Mouse (Mus musculus) intestine, embryonic 15.5 days (tissue): Measurements from ENCODE around the gene Nfe2. TPM values are rescaled to one million over a fixed set of nuclear protein-coding genes. Genes with fewer than 3 reads are reported as not detected.
"Not testable (repeated sequence)": the region's sequence is repeated elsewhere in the genome, so short reads cannot be mapped to it uniquely, and the experiment has no call there.

Experiments used
- ATAC-seq: fragments of 200-750 bp; cut with Nextera tagmentation; 2 replicates; pipeline ENCODE4 v1.8.0; 2017; ENCODE audit warnings: moderate TSS enrichment, moderate library complexity
- H3K27ac ChIP-seq: fragments of 300-500 bp; sonication (generic); 2 replicates; pipeline ENCODE4 v1.5.1; 2015; ENCODE audit warnings: mild to moderate bottlenecking, inconsistent platforms
- H3K27me3 ChIP-seq: fragments of 300-500 bp; sonication (generic); replicated peaks from 2 replicates; pipeline ENCODE4 v1.6.1; 2015; ENCODE audit warnings: inconsistent platforms
- H3K36me3 ChIP-seq: fragments of 300-500 bp; sonication (generic); 2 replicates; pipeline ENCODE4 v1.6.1; 2015; ENCODE audit warnings: inconsistent platforms
- H3K4me1 ChIP-seq: fragments of 300-500 bp; sonication (generic); replicated peaks from 2 replicates; pipeline ENCODE4 v1.6.1; 2015; ENCODE audit warnings: inconsistent platforms
- H3K4me2 ChIP-seq: fragments of 300-500 bp; sonication (generic); replicated peaks from 2 replicates; pipeline ENCODE4 v1.6.1; 2015; ENCODE audit warnings: mild to moderate bottlenecking, inconsistent platforms
- H3K4me3 ChIP-seq: fragments of 300-500 bp; sonication (generic); replicated peaks from 2 replicates; pipeline ENCODE4 v1.5.1; 2015; ENCODE audit warnings: inconsistent platforms
- H3K9ac ChIP-seq: fragments of 300-500 bp; sonication (generic); 2 replicates; pipeline ENCODE4 v1.6.1; 2015; ENCODE audit warnings: inconsistent platforms
- H3K9me3 ChIP-seq: fragments of 300-500 bp; sonication (generic); 2 replicates; pipeline ENCODE4 v1.6.1; 2016; ENCODE audit warnings: inconsistent platforms
- WGBS: fragments of 180-500 bp; shearing (Covaris S2); methylation state at CpG from one replicate; pipeline ENCODE4 v1.1.7; 2015; 5-methylcytosine and 5-hydroxymethylcytosine counted together
- polyA plus RNA-seq: library from polyadenylated mRNA; unstranded; fragments of >200 nt; fragmentation: Nextera tagmentation; extraction: Ambion mirVana; gene quantifications from 2 replicates; pipeline ENCODE4 v1.2.1, GENCODE M21; 2015

Gene Nfe2
- polyA plus RNA-seq, 1 experiment from 2014 or later, result 3.5 TPM

DNA sequence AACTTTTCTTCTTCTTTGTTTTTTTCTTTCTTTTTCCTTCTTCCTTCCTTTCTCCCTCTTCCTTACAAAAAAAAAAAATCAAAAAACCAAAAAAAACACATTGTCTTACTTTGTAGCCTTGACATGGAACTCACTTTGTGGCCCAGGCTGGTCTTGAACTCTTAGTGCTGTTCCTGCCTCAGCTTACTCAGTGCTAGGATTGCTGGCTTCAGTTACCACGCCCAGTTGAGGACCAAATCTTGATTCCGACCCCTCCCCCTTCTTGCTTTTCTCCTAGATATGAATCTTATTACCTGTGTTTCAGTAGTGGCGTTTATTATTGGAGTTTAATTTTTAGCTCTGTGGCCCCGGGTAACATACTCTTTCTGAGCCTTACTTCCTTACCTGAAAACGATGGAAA is 959 bp upstream of the Nfe2 start:
- H3K4me1 ChIP-seq, result peaks cover 19% of the 10 kb centered on the region
- no peaks in the 10 kb centered on the region for H3K36me3 ChIP-seq
- H3K9ac ChIP-seq, result no peak overlapping the region
- ATAC-seq, result no peak
- H3K27me3 ChIP-seq, result no peaks in the 10 kb centered on the region
- H3K27ac ChIP-seq, result no peak overlapping the region
- no peaks in the 10 kb centered on the region for H3K9me3 ChIP-seq
- WGBS, result 85% methylated on average over 5 of the region's 5 CpGs
- no peak overlapping the region for H3K4me3 ChIP-seq
- no peak overlapping the region for H3K4me2 ChIP-seq

DNA sequence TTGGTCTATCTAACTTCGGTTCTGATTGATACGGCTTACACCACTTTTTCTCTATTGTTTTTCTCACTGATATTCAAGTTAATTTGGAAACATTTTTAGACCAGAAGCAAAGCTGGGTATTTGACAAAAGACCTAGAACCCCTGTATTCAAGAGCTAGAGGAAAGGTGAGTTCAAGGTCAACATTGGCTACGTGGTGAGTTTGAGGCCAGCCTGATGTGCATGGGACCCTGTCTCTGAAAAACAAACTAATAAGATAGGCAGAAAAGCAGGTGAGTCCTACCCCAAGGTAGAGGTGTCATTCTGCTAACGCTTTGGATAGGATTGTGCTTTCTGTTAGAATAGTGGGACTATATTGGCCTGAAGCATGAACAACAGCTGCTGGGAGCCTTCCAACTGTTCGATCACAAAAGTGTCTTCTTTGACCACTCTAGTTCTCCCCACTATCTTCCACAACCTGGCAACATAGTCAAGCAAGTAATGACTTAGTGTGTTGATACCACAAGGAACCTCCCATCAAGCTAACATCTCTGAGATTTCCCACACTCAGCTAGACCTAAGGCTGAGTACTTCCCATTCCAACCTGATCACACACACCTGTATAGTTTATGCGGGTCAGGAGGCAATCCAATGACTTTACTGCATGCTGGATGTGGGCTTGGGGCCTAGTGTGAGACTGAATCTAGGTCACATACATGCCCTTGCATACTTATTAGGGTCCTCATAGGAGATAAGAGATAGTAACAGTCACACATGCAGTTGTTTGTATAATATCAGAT is 1.8 kb downstream of the Nfe2 start:
- Histone ChIP-seq H3K4me2 (no peak overlapping the region), H3K27me3 (no peaks in the 10 kb centered on the region), H3K9me3 (no peaks in the 10 kb centered on the region), H3K36me3 (no peaks in the 10 kb centered on the region), H3K4me1 (peaks cover 19% of the 10 kb centered on the region), H3K9ac (no peak overlapping the region), H3K4me3 (no peak overlapping the region), H3K27ac (no peak overlapping the region)
- ATAC-seq, result no peak
- WGBS, result 91% methylated on average over 6 of the region's 6 CpGs

DNA sequence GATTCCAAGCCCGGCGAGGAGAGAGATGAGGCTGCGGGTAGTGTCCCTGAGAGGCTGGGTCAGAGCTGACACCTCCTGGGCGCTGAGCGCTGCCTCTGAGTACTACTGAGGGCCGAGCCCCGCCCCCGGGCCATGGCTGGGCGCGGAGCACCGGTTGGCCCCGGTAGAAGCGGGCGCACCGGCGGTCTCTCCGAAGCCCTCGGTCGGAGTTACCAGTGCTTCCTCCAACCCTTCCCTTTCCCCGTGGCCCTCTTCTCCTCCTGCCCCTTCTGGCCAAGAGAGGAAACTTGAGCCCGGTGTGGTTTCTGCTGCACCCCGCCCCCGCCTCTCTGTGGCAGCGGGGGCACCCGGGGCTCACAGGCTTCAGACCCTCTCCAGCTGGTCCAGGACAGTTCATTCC is 3.0 kb downstream of the Nfe2 start:
- Histone ChIP-seq H3K9me3 (no peaks in the 10 kb centered on the region), H3K27me3 (no peaks in the 10 kb centered on the region), H3K4me2 (peak overlapping the region; percentile 91), H3K9ac (peak overlapping the region; percentile 63), H3K4me1 (peaks cover 19% of the 10 kb centered on the region), H3K27ac (no peak overlapping the region), H3K36me3 (no peaks in the 10 kb centered on the region), H3K4me3 (peak overlapping the region; percentile 42)
- WGBS, result under 1% methylated on average over 25 of the region's 25 CpGs
- peak; percentile 52 for ATAC-seq

DNA sequence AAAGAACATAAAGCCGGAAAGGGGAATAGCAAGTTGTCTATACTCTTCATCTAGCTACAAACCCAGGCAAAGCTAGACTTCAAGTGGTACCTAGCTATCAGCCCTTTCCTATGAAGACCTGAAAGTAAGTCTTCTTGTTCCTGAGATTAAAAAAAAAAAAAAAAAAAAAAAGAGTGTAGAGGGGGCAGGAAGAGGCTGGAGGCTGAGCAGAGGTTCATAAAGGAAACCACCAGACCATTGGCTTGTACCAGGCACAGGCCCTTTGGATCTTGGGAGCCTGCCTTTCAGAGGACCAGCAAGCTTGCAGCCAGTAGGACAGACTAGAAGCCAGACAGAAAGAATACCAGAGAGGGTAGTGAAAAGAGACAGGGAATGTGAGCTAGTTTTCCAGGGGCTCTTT is 4.9 kb downstream of the Nfe2 start:
- Histone ChIP-seq H3K4me1 (peaks cover 17% of the 10 kb centered on the region), H3K4me3 (no peak overlapping the region)
- 94% methylated on average over 1 of the region's 1 CpGs for WGBS

DNA sequence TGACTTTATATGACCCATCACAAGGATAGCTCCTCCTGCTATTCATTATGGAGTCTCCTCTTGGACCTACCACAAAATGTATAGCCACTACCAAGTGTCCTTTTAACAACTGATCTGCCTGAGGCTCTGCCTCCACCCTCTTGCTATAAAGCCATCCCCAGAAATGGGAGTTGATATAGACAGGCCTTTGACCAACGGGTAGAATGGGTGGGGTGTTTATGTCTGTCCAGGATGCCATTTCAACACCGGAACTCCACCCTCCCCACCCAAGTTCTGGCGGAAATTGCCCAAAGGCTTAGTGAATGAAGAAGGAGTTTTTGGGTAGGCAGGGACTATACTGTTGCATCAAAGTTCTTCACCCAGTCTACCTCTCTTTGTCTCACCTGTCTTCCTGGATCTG is 5.5 kb downstream of the Nfe2 start:
- no peaks in the 10 kb centered on the region for H3K27me3 ChIP-seq
- H3K9ac ChIP-seq, result no peak overlapping the region
- peaks cover 7% of the 10 kb centered on the region for H3K36me3 ChIP-seq
- ATAC-seq, result no peak
- H3K4me3 ChIP-seq, result no peak overlapping the region
- no peak overlapping the region for H3K4me2 ChIP-seq
- WGBS, result 82% methylated on average over 3 of the region's 3 CpGs
- no peak overlapping the region for H3K27ac ChIP-seq
- H3K9me3 ChIP-seq, result no peaks in the 10 kb centered on the region
- H3K4me1 ChIP-seq, result peaks cover 14% of the 10 kb centered on the region

More for the DNA sequence above, 4.9 kb downstream of the Nfe2 start:
- no peak overlapping the region for H3K4me2 ChIP-seq
- ATAC-seq, result no peak
- no peaks in the 10 kb centered on the region for H3K27me3 ChIP-seq
- no peak overlapping the region for H3K27ac ChIP-seq
- peaks cover 4% of the 10 kb centered on the region; the same call in 1 of the 2 replicates for H3K36me3 ChIP-seq
- no peaks in the 10 kb centered on the region for H3K9me3 ChIP-seq
- H3K9ac ChIP-seq, result no peak overlapping the region

DNA sequence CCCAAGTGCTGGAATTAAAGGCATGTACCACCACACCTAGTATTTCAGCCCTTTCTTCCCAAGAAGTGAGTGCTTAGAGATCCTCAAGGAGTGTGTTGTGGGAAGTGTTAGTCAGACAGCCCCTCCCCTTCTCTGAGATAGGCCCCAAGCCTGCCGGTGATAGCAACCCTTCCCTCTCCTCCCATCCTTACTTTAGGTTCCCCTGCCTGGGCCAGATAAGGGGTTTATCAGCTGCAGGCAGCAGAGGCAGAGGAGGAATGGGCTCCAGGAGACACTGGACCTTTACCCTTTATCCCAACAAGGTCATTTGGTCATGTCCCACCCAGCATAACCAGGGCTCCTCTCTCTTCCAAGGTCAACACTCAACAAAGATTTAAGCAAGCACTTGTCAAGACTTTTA is 6.6 kb downstream of the Nfe2 start:
- H3K4me3 ChIP-seq, result no peak overlapping the region
- no peak overlapping the region for H3K27ac ChIP-seq
- H3K9ac ChIP-seq, result no peak overlapping the region
- peak; percentile 21; the same call in 1 of the 2 replicates for ATAC-seq
- no peaks in the 10 kb centered on the region for H3K9me3 ChIP-seq
- peaks cover 11% of the 10 kb centered on the region; the same call in 1 of the 2 replicates for H3K4me1 ChIP-seq
- 17% methylated on average over 1 of the region's 1 CpGs for WGBS
- no peak overlapping the region for H3K4me2 ChIP-seq
- peaks cover 17% of the 10 kb centered on the region for H3K36me3 ChIP-seq
- H3K27me3 ChIP-seq, result no peaks in the 10 kb centered on the region

DNA sequence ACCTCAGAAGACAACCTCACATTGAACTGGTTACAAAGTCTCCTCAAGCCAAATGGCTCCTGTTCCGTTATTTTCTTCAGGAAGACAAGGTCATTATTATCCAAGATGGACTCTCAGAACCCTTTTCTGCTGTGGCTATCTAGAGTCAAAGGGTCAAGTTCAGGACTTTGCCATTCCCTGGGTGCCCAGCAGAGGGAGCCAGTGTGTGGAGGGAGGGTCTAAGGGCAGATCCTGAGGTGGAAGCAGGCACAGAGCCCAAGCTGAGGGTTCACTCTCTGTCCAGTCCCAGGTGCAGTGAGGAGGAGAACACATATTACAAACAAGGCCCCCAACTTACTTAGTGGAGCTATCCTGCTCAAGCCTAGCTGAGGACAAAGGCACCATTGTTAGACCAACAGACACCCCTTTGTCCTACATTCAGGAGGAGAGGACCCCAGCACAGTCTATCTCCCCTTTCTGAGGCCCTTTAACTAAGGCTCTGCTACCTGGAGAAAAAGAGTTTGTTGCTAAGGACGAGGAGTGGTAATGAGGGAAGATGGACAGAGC is 7.9 kb downstream of the Nfe2 start:
- no peak overlapping the region for H3K4me2 ChIP-seq
- H3K4me1 ChIP-seq, result peaks cover 8% of the 10 kb centered on the region; the same call in 1 of the 2 replicates
- no peak overlapping the region for H3K4me3 ChIP-seq
- 20% methylated on average over 2 of the region's 2 CpGs for WGBS
- no peaks in the 10 kb centered on the region for H3K27me3 ChIP-seq
- ATAC-seq, result peak; percentile 18
- no peak overlapping the region for H3K9ac ChIP-seq
- no peak overlapping the region for H3K27ac ChIP-seq
- peaks cover 26% of the 10 kb centered on the region for H3K36me3 ChIP-seq
- H3K9me3 ChIP-seq, result no peaks in the 10 kb centered on the region

DNA sequence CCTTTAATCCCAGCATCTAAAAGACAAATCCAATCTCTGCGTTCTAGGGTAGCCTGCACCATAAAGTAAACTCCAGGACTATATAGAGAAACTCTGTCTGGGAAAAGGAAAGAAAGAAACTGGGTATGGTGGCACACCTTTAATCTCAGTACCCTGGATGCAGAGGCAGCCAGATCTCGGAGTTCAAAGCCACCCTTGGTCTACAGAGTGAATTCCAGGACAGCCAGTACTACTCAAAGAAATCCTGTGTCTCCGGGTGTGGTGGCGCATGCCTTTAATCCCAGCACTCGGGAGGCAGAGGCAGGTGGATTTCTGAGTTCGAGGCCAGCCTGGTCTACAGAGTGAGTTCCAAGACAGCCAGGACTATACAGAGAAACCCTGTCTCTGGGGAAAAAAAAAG is 8.7 kb downstream of the Nfe2 start:
- H3K4me2 ChIP-seq, H3K27me3 ChIP-seq, ATAC-seq, H3K9ac ChIP-seq, H3K27ac ChIP-seq, H3K9me3 ChIP-seq, H3K4me1 ChIP-seq, H3K4me3 ChIP-seq: not testable (repeated sequence)
- peaks cover 29% of the 10 kb centered on the region for H3K36me3 ChIP-seq
- WGBS, result 76% methylated on average over 6 of the region's 6 CpGs

DNA sequence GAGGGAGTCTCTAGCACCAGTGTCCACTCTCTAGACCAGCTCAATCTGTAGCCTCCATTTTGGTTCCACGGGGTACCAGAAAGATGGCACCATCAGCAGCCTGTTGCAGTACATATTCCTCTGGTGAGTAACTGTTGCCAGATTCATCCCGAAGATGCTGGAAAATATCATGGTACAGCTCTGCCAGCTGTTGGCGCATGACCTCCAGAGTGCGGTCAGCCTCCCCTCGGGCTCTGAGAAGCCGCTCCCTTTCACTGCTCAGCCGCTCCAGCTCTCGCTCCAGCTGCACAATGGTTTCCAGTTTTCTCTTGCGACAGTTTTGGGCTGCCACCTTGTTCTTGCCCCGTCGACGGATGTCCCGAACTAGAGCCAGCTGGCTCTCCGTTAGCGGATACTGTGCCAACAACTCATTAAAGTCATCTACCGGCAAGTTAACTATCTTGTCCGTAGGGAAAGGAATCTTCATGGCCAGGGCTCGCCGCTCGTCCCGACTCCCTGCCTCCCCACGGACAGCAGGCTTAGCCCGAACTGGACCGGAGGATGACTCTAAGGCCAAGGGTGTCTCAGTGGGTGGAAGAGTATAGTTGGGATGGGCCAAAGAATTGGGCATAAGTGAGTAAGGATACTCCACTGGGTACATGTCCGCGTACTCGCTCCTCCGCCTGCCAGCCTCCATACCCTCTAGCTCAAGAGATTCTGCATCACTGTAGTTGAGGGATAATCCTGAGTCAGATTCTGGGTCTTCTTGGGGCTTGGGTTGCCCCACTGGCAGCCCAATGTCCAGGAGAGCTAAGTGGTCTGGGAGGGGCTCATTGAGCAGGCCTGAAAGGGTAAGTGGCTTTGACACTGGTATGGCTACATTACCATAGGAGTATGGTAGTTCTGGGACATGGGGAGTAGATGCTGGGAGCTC is 9.5 kb downstream of the Nfe2 start:
- 80% methylated on average over 28 of the region's 28 CpGs for WGBS
- Histone ChIP-seq H3K4me1 (no peaks in the 10 kb centered on the region), H3K9me3 (no peaks in the 10 kb centered on the region), H3K27me3 (no peaks in the 10 kb centered on the region), H3K4me2 (no peak overlapping the region), H3K36me3 (peaks cover 32% of the 10 kb centered on the region), H3K9ac (no peak overlapping the region), H3K27ac (no peak overlapping the region), H3K4me3 (no peak overlapping the region)
- no peak for ATAC-seq

DNA sequence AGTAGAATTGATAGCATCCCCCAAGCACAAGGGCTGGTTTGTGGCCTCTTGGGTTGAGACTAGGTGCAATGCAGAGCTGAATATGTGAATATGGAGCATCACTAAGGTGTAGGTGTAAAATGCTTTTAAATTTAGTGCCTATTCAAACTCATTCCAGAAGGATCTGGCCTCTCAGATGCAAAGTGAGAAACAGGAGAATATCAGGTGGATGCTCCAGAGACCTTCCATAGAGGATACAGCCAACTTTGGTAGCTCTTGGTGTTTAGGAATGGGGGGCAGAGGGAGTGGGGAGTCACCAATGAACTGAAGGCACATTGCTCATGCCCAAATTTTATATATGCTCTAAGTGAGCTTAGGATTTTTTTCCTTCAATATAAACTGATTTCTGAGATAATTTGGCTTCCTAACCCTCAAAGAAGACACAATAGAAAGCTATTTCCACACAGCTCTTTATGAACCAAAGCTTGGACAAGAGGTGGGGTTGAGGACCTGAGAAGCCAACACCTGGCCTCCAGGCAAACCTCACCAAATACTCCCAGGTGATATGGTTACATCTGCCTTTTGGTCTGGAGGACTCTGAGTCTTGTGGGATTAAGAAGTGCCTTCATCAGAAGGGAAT is 10.3 kb downstream of the Nfe2 start:
- ATAC-seq, result no peak
- H3K27ac ChIP-seq, result no peak overlapping the region

DNA sequence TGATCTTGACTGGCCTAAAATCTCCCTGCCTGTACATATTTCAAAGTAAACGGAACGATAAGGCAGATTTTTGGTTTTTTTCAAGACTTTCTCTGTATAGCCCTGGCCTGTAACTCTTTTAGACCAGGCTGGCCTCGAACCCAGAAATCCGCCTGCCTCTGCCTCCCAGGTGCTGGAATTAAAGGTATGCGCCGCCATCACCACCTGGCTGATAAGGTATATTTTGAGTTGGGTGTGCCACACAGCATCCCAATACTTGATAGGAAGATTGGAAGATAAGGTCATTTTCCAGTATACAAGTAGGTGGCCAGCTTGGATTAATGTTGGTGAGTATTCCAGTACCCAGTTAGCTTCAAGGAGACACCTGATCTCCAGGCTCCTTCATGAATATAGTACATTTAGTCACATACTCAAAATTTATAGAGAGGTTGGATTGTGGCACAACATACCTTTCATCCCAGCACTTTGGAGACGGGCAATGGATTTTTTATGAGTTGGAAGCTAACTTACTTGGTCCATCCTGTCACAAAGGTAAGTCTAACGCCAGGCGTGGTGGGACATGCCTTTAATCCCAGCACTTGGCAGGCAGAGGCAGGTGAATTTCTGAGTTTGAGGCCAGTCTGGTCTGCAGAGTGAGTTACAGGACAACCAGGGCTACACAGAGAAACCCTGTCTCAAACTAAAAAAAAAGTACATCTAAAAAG is 11.0 kb downstream of the Nfe2 start:
- WGBS, result 87% methylated on average over 9 of the region's 9 CpGs

More for the DNA sequence above, 10.3 kb downstream of the Nfe2 start:
- no peaks in the 10 kb centered on the region for H3K9me3 ChIP-seq
- H3K9ac ChIP-seq, result no peak overlapping the region
- no peak overlapping the region for H3K4me2 ChIP-seq
- peaks cover 40% of the 10 kb centered on the region for H3K36me3 ChIP-seq
- peaks cover 3% of the 10 kb centered on the region; the same call in 1 of the 2 replicates for H3K4me1 ChIP-seq
- no peaks in the 10 kb centered on the region for H3K27me3 ChIP-seq
- no peak overlapping the region for H3K4me3 ChIP-seq

More for the DNA sequence above, 11.0 kb downstream of the Nfe2 start:
- no peak for ATAC-seq
- no peak overlapping the region for H3K4me2 ChIP-seq
- H3K4me3 ChIP-seq, result no peak overlapping the region
- H3K4me1 ChIP-seq, result peaks cover 10% of the 10 kb centered on the region; the same call in 1 of the 2 replicates
- H3K27ac ChIP-seq, result no peak overlapping the region
- no peaks in the 10 kb centered on the region for H3K9me3 ChIP-seq
- H3K9ac ChIP-seq, result no peak overlapping the region
- no peaks in the 10 kb centered on the region for H3K27me3 ChIP-seq
- H3K36me3 ChIP-seq, result peaks cover 41% of the 10 kb centered on the region
